Mouse (Mus musculus) c-Kit-negative CD71-positive TER-119-positive erythroid progenitor cells, embryonic 14.5 days (primary cell): ENCODE data around the gene Ccdc191.

Source experiments
- DNase-seq: peaks from one replicate; pipeline ENCODE4 v3.0.0-alpha.2; 2013; ENCODE audit warnings: low read depth, low spot score

Gene Ccdc191

GRCm38 (mm10) chr16:43889208-43890004 lies at the start of gene Ccdc191:
Ccdc191 (plus strand) TSS chr16:43889800.
- peak; percentile 97 for DNase-seq

GRCm38 (mm10) chr16:43841236-43841635 lies 48.4 kb upstream of the Ccdc191 start:
- no peak for DNase-seq

- DNase-seq = no peak
Measured at GRCm38 (mm10) chr16:43849839-43850238, 39.8 kb upstream of the Ccdc191 start.

- DNase-seq = no peak
Measured at GRCm38 (mm10) chr16:43858941-43859476, 30.6 kb upstream of the Ccdc191 start.

- no peak for DNase-seq
Measured at GRCm38 (mm10) chr16:43860624-43861023, 29.0 kb upstream of the Ccdc191 start.

GRCm38 (mm10) chr16:43869805-43870204 lies 19.8 kb upstream of the Ccdc191 start:
- no peak for DNase-seq

- DNase-seq = no peak
Measured at GRCm38 (mm10) chr16:43871419-43871818, 18.2 kb upstream of the Ccdc191 start.

GRCm38 (mm10) chr16:43879769-43880168 lies 9.8 kb upstream of the Ccdc191 start:
- no peak for DNase-seq

GRCm38 (mm10) chr16:43881636-43882035 lies 8.0 kb upstream of the Ccdc191 start:
- DNase-seq = no peak

GRCm38 (mm10) chr16:43882329-43882728 lies 7.3 kb upstream of the Ccdc191 start:
- DNase-seq = no peak

- DNase-seq = no peak
Measured at GRCm38 (mm10) chr16:43890005-43890336, 371 bp downstream of the Ccdc191 start.

GRCm38 (mm10) chr16:43890747-43891336 lies 1.2 kb downstream of the Ccdc191 start:
- no peak for DNase-seq

GRCm38 (mm10) chr16:43894501-43894900 lies 4.9 kb downstream of the Ccdc191 start:
- DNase-seq = no peak

- no peak for DNase-seq
Measured at GRCm38 (mm10) chr16:43900138-43900537, 10.5 kb downstream of the Ccdc191 start.

- DNase-seq = no peak
Measured at GRCm38 (mm10) chr16:43900571-43900970, 11.0 kb downstream of the Ccdc191 start.

- no peak for DNase-seq
Measured at GRCm38 (mm10) chr16:43908881-43909280, 19.3 kb downstream of the Ccdc191 start.

GRCm38 (mm10) chr16:43918867-43919266 lies 29.3 kb downstream of the Ccdc191 start:
- no peak for DNase-seq

GRCm38 (mm10) chr16:43922024-43922423 lies 32.4 kb downstream of the Ccdc191 start:
- no peak for DNase-seq

- no peak for DNase-seq
Measured at GRCm38 (mm10) chr16:43922630-43923029, 33.0 kb downstream of the Ccdc191 start.

GRCm38 (mm10) chr16:43925001-43925558 lies 35.5 kb downstream of the Ccdc191 start:
- DNase-seq = no peak

- no peak for DNase-seq
Measured at GRCm38 (mm10) chr16:43925846-43926245, 36.2 kb downstream of the Ccdc191 start.

- DNase-seq = no peak
Measured at GRCm38 (mm10) chr16:43926341-43926859, 36.8 kb downstream of the Ccdc191 start, which contains the start of gene Qtrt2. Qtrt2 (minus strand) TSS chr16:43926809.
